Mouse (Mus musculus): ENCODE measurements around the gene Gipc3.

DNA sequence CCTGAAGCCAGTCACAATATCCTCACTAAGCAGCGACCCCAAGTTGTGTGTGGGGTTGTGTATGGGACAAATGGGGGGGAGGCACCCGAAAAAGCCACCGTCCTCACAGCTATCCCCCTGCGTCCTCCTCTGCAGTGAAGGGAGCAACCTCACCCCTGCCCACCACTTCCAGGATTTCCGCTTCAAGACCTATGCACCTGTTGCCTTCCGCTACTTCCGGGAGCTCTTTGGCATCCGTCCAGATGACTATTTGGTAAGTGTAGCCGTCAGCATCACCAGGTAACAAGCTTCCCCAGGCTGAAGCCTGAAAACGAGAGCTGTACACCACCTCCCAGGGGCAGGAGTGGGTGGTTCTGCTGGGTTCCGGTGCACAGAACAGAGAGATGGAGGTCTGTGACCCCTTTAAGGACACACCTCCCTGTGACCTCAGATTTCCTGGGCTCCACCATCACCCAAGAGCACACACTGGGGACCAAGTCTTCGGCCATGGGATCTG lies 36.8 kb downstream of the Gipc3 start:
- TF ChIP-seq CTCF (IDR thresholded peaks at IDR 0.05; ENCODE audit: control insufficient read depth, insufficient read depth, low read length) (no peak), POLR2A (IDR thresholded peaks at IDR 0.05; ENCODE audit: borderline replicate concordance, control insufficient read depth, low read depth, low read length) (no peak)
